Mouse (Mus musculus) right cerebral cortex, postnatal 36 days (tissue): ENCODE measurements around the gene Izumo4.

Source experiments
- DNase-seq, 2 experiments: peaks; one replicate each; pipeline ENCODE4 v3.0.0; 2022; ENCODE audit warnings: low spot score in 2 of 2, mixed read lengths in 1 of 2

The Izumo4 gene

GRCm38 (mm10) chr10:80727369-80728127 is 25.6 kb downstream of the Izumo4 start:
- no peak for DNase-seq

GRCm38 (mm10) chr10:80732611-80733101 is 30.7 kb downstream of the Izumo4 start:
- DNase-seq, result no peak

GRCm38 (mm10) chr10:80736731-80737130 is 34.7 kb downstream of the Izumo4 start:
- DNase-seq, result no peak

GRCm38 (mm10) chr10:80738657-80739056 is 36.7 kb downstream of the Izumo4 start:
- no peak for DNase-seq

GRCm38 (mm10) chr10:80741146-80741545 is 39.2 kb downstream of the Izumo4 start:
- DNase-seq, result no peak

- DNase-seq, result no peak
These were observed 39.7 kb downstream of the Izumo4 start for GRCm38 (mm10) chr10:80741634-80742179.

- DNase-seq, result peak; percentile 97 to 99
These were observed 40.4 kb downstream of the Izumo4 start, which contains the start of gene Ap3d1 for GRCm38 (mm10) chr10:80742180-80742978. TSS of gene Ap3d1 (minus strand) at chr10:80742264.

- no peak for DNase-seq
These were observed 42.3 kb downstream of the Izumo4 start for GRCm38 (mm10) chr10:80744262-80744661.

- DNase-seq, result peak; percentile 42 to 50
These were observed 45.4 kb downstream of the Izumo4 start for GRCm38 (mm10) chr10:80747410-80747809.

GRCm38 (mm10) chr10:80748609-80749008 is 46.6 kb downstream of the Izumo4 start:
- DNase-seq, result no peak

- peak; percentile 70 to 84 for DNase-seq
These were observed 49.3 kb downstream of the Izumo4 start for GRCm38 (mm10) chr10:80751188-80751832.

- no peak for DNase-seq
These were observed 50.2 kb downstream of the Izumo4 start for GRCm38 (mm10) chr10:80752079-80752625.

GRCm38 (mm10) chr10:80754594-80755290 is 52.8 kb downstream of the Izumo4 start, which contains the start of gene Dot1l:
TSS of gene Dot1l (plus strand) at chr10:80755206.
- DNase-seq, result peak; percentile 95 to 97
